Mouse (Mus musculus): ENCODE measurements around the gene Mrps36. TPM values are rescaled to one million over a fixed set of nuclear protein-coding genes. Genes with fewer than 3 reads are reported as not detected.
A peak's percentile ranks its signal among the peaks of the same experiment; 100 is the strongest.

Gene Mrps36
- total and polyA plus RNA-seq, 2 experiments from 2014 or later = 96.8 to 376 TPM

DNA sequence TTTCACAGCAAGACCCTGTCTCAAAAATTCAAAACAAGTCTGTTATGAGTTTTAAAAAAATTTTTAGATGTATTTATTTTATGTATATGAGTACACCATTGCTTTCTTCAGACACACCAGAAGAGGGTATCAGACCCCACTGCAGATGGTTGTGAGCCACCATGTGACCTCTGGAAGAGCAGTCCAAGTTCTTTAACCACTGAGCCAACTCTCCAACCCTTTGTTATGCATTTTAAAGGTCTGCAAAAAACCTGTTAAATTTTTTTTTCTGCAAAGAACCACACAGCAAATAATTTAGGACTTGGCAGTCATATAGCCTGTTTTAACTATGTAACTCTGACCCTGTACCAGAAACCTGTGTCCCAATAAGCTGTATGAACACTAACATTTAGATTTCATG, 30.2 kb upstream of the Mrps36 start:
- Histone ChIP-seq H3K27me3 (ENCODE audit: control insufficient read depth, insufficient read depth, low read length) (no peaks in the 10 kb centered on the region), H3K4me1 (ENCODE audit: control insufficient read depth, insufficient read depth) (peaks cover 4% of the 10 kb centered on the region; the same call in 1 of the 2 replicates), H3K4me3 (ENCODE audit: low read depth, low read length) (peak overlapping the region; percentile 64), H3K9ac (replicated peaks; ENCODE audit: low read depth, low read length) (no peak overlapping the region; the same call in 1 of the 2 replicates), H3K4me2 (ENCODE audit: low read depth, low read length) (peak overlapping the region; percentile 85), H3K27ac (ENCODE audit: low read depth) (no peak overlapping the region), H3K36me3 (replicated peaks; ENCODE audit: control insufficient read depth, insufficient read depth, low read length) (peaks cover 8% of the 10 kb centered on the region; the same call in 1 of the 2 replicates), H3K9me3 (replicated peaks; ENCODE audit: control insufficient read depth, low read length) (no peaks in the 10 kb centered on the region)
- TF ChIP-seq CTCF (IDR thresholded peaks at IDR 0.05; ENCODE audit: low read depth) (no peak), EP300 (IDR thresholded peaks at IDR 0.05; ENCODE audit: low read depth) (no peak)
- no peak for ATAC-seq (ENCODE audit: insufficient read depth, low read depth)
- no peak for DNase-seq (ENCODE audit: low spot score)

DNA sequence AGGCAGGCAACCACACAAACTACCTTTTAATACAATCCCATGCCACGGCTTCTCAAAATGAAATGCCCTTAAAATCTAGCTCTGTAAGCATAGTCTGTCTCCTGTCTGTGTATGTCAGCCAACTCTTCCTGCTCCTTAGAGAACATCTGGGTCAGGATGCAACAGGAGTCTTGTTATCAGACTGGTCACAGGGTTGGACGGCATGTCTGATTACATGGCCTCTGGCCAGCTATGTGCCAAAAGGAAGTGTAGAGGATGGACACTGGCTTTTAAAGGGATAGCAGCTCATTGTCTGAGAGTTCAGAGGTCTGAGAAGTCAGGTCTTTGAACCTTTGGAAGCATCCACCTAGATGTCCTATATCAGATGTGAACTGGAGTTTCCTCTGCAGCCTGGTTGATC, 10.9 kb upstream of the Mrps36 start:
- no peak overlapping the region for H3K4me2 ChIP-seq (ENCODE audit: low read depth, low read length)
- no peaks in the 10 kb centered on the region for H3K27me3 ChIP-seq (ENCODE audit: control insufficient read depth, insufficient read depth, low read length)
- H3K36me3 ChIP-seq (replicated peaks; ENCODE audit: control insufficient read depth, insufficient read depth, low read length) = no peaks in the 10 kb centered on the region; the same call in 1 of the 2 replicates
- TF ChIP-seq EP300 (IDR thresholded peaks at IDR 0.05; ENCODE audit: low read depth) (no peak), CTCF (IDR thresholded peaks at IDR 0.05; ENCODE audit: low read depth) (no peak)
- H3K9me3 ChIP-seq (replicated peaks; ENCODE audit: control insufficient read depth, low read length) = no peaks in the 10 kb centered on the region
- DNase-seq (ENCODE audit: low spot score) (no peak), ATAC-seq (ENCODE audit: insufficient read depth, low read depth) (no peak)
- H3K4me1 ChIP-seq (ENCODE audit: control insufficient read depth, insufficient read depth) = no peaks in the 10 kb centered on the region
- WGBS = 39% methylated on average over 2 of the region's 2 CpGs
- H3K4me3 ChIP-seq (ENCODE audit: low read depth, low read length) = no peak overlapping the region
- no peak overlapping the region for H3K27ac ChIP-seq (ENCODE audit: low read depth)
- H3K9ac ChIP-seq (replicated peaks; ENCODE audit: low read depth, low read length) = no peak overlapping the region

DNA sequence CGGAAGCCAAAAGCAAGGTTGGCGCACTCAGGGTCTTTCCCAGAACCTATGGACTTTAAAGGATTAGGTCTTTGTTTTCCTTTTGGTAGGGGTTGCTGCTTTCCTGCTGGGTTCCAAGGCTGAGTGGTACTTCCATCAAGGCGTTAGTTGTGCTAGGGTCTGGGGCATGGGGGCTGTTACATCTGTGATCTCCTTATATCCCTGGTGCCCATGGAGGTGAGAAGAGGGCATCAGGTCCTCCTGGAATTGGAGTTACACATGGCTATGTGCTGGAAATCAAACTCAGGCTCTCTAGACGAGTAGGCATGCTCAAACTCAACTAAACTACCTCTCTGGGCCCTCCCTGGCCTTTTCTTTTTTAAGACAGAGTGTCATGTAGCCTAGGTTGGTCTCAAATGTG, 9.7 kb upstream of the Mrps36 start:
- Histone ChIP-seq H3K36me3 (replicated peaks; ENCODE audit: control insufficient read depth, insufficient read depth, low read length) (no peaks in the 10 kb centered on the region), H3K27ac (ENCODE audit: low read depth) (no peak overlapping the region), H3K9ac (replicated peaks; ENCODE audit: low read depth, low read length) (no peak overlapping the region), H3K9me3 (replicated peaks; ENCODE audit: control insufficient read depth, low read length) (no peaks in the 10 kb centered on the region), H3K27me3 (ENCODE audit: control insufficient read depth, insufficient read depth, low read length) (no peaks in the 10 kb centered on the region), H3K4me1 (ENCODE audit: control insufficient read depth, insufficient read depth) (no peaks in the 10 kb centered on the region), H3K4me2 (ENCODE audit: low read depth, low read length) (no peak overlapping the region), H3K4me3 (ENCODE audit: low read depth, low read length) (no peak overlapping the region)
- 64% methylated on average over 4 of the region's 4 CpGs for WGBS
- DNase-seq (ENCODE audit: low spot score) (no peak), ATAC-seq (ENCODE audit: insufficient read depth, low read depth) (no peak)
- no peak for TF ChIP-seq CTCF (IDR thresholded peaks at IDR 0.05; ENCODE audit: low read depth)
- TF ChIP-seq EP300 (IDR thresholded peaks at IDR 0.05; ENCODE audit: low read depth) = no peak

DNA sequence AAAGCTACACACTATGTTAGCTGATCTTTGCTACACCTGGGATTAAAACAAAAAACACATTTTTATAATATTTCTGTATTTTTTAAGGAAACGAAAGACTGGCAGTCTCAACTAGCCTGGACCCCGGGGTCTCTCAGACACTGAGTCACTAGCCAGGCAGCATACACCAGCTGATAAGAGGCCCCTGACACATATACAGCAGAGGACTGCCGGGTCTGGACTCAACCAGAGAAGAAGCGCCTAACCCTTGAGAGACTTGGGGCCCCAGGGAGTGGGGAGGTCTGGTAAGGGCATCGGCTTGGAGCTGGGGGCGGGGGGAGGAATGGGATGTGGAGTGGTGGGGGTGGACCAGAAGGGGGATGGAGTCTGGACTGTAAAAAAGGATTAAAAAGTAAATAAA, 8.6 kb upstream of the Mrps36 start:
- Histone ChIP-seq H3K27me3 (ENCODE audit: control insufficient read depth, insufficient read depth, low read length) (no peaks in the 10 kb centered on the region), H3K4me2 (ENCODE audit: low read depth, low read length) (no peak overlapping the region), H3K9ac (replicated peaks; ENCODE audit: low read depth, low read length) (no peak overlapping the region), H3K4me3 (ENCODE audit: low read depth, low read length) (no peak overlapping the region), H3K36me3 (replicated peaks; ENCODE audit: control insufficient read depth, insufficient read depth, low read length) (no peaks in the 10 kb centered on the region), H3K27ac (ENCODE audit: low read depth) (no peak overlapping the region), H3K9me3 (replicated peaks; ENCODE audit: control insufficient read depth, low read length) (no peaks in the 10 kb centered on the region), H3K4me1 (ENCODE audit: control insufficient read depth, insufficient read depth) (no peaks in the 10 kb centered on the region)
- TF ChIP-seq EP300 (IDR thresholded peaks at IDR 0.05; ENCODE audit: low read depth) (no peak), CTCF (IDR thresholded peaks at IDR 0.05; ENCODE audit: low read depth) (no peak)
- ATAC-seq (ENCODE audit: insufficient read depth, low read depth) = no peak
- DNase-seq (ENCODE audit: low spot score) = no peak
- 55% methylated on average over 6 of the region's 6 CpGs for whole genome bisulfite sequencing

DNA sequence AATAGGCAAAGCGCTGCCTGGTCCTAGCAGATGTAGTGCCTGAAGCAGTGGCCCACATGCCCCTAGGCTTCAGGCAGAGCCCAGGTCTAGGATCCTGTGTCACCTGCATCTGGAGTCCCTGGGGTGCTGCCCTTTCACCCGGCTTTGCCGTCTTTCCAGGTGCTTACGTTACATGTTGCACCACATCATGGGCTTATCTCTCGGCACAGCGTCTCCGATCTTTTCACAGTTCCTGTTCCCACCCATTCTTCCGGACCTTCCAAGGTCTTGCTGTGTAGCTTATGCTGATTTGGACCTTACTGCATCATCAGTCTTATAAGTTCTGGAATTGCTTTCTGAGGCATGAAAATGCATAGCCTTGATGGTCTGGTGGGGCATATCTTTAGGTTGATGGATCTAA, 8.1 kb upstream of the Mrps36 start:
- H3K27me3 ChIP-seq (ENCODE audit: control insufficient read depth, insufficient read depth, low read length) = no peaks in the 10 kb centered on the region
- no peak overlapping the region for H3K4me2 ChIP-seq (ENCODE audit: low read depth, low read length)
- H3K9me3 ChIP-seq (replicated peaks; ENCODE audit: control insufficient read depth, low read length) = no peaks in the 10 kb centered on the region
- WGBS = 73% methylated on average over 8 of the region's 8 CpGs
- no peak for DNase-seq (ENCODE audit: low spot score)
- no peaks in the 10 kb centered on the region for H3K4me1 ChIP-seq (ENCODE audit: control insufficient read depth, insufficient read depth)
- H3K36me3 ChIP-seq (replicated peaks; ENCODE audit: control insufficient read depth, insufficient read depth, low read length) = no peaks in the 10 kb centered on the region
- no peak overlapping the region for H3K27ac ChIP-seq (ENCODE audit: low read depth)
- TF ChIP-seq EP300 (IDR thresholded peaks at IDR 0.05; ENCODE audit: low read depth) (no peak), CTCF (IDR thresholded peaks at IDR 0.05; ENCODE audit: low read depth) (no peak)
- no peak overlapping the region for H3K4me3 ChIP-seq (ENCODE audit: low read depth, low read length)
- ATAC-seq (ENCODE audit: insufficient read depth, low read depth) = no peak
- H3K9ac ChIP-seq (replicated peaks; ENCODE audit: low read depth, low read length) = no peak overlapping the region

DNA sequence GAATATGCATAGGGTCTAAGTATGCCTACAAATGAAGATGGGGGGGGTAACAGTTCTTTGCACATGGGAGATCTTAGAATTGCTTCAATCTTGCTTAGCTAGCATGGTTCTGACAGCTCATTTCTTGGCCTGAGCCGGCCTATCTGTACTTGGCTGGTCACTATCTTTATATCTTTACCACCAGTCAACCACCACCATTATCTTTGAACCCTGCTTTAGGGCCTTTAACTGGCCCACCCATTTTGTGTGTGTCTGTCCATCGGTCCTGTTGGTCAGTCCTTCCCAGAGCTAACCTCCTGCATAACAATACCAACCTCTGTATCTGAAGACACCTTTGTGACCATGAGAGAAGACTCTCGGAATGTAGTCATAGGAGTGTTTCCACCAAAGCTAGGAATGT, 6.9 kb upstream of the Mrps36 start:
- ATAC-seq (ENCODE audit: insufficient read depth, low read depth) (no peak), DNase-seq (ENCODE audit: low spot score) (no peak)
- H3K4me2 ChIP-seq (ENCODE audit: low read depth, low read length) = no peak overlapping the region
- H3K27me3 ChIP-seq (ENCODE audit: control insufficient read depth, insufficient read depth, low read length) = no peaks in the 10 kb centered on the region
- no peak overlapping the region for H3K27ac ChIP-seq (ENCODE audit: low read depth)
- no peak overlapping the region for H3K4me3 ChIP-seq (ENCODE audit: low read depth, low read length)
- H3K9ac ChIP-seq (replicated peaks; ENCODE audit: low read depth, low read length) = no peak overlapping the region
- H3K9me3 ChIP-seq (replicated peaks; ENCODE audit: control insufficient read depth, low read length) = no peaks in the 10 kb centered on the region
- TF ChIP-seq EP300 (IDR thresholded peaks at IDR 0.05; ENCODE audit: low read depth) (no peak), CTCF (IDR thresholded peaks at IDR 0.05; ENCODE audit: low read depth) (no peak)
- 70% methylated on average over 3 of the region's 3 CpGs for WGBS
- H3K4me1 ChIP-seq (ENCODE audit: control insufficient read depth, insufficient read depth) = no peaks in the 10 kb centered on the region
- H3K36me3 ChIP-seq (replicated peaks; ENCODE audit: control insufficient read depth, insufficient read depth, low read length) = no peaks in the 10 kb centered on the region
